Mouse (Mus musculus): ENCODE results near the gene Tmem178b. TPM values are rescaled to one million over a fixed set of nuclear protein-coding genes. Genes with fewer than 3 reads are reported as not detected.

Tmem178b gene
- total RNA-seq, 1 experiment: 0.04 TPM

DNA sequence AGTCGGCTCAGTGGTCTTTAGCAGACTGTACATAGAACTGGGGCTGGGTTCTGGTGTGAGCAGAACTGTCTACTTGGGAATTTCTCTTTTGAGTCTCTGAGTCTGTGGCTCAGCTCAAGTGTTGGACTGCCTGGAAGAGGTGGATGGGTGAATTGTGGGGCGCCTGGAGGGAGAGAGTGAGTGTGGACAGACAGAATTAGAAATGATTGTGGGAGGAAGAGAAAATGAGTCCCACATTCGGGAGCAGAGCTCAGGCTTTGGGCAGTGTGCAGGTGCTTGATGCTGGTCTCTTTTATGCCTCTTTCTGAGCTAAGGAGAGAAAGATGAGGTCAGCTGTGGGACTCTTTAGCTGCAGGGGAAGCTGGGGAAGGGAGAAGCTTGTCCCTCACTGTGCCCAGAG is 334.9 kb downstream of the Tmem178b start:
- Histone ChIP-seq H3K9ac (ENCODE audit: insufficient read depth, low read depth, low read length, poor library complexity, severe bottlenecking) (no peak overlapping the region), H3K4me3 (ENCODE audit: insufficient read depth in 1 of 2, low read depth in 1 of 2, low read length in 2 of 2, poor library complexity in 1 of 2, severe bottlenecking in 1 of 2) (no peak overlapping the region), H3K9me3 (ENCODE audit: control insufficient read depth, insufficient read depth, low read depth, low read length) (no peaks in the 10 kb centered on the region), H3K27ac (ENCODE audit: insufficient read depth, low read depth, low read length, poor library complexity, severe bottlenecking) (no peak overlapping the region), H3K4me1 (ENCODE audit: control insufficient read depth in 2 of 2, insufficient read depth in 2 of 2, low read length in 2 of 2, poor library complexity in 1 of 2) (0 out of 4 replicates have a peak, but pooled peaks cover 0 to 1% of the 10 kb centered on the region in 2 experiments), H3K36me3 (ENCODE audit: control insufficient read depth, insufficient read depth, low read length, poor library complexity, severe bottlenecking) (no peaks in the 10 kb centered on the region)
- no peak for DNase-seq (ENCODE audit: low read depth, low spot score)
- in situ Hi-C loops (cut with MboI; ENCODE audit: low sequenced_read_pairs in 2 of 2, unreplicated experiment in 2 of 2): no loop called here
- TF ChIP-seq HCFC1 (IDR thresholded peaks at IDR 0.05; ENCODE audit: borderline replicate concordance, insufficient read depth, low read length): no peak

- TF ChIP-seq ZNF384 (IDR thresholded peaks at IDR 0.05; ENCODE audit: low read depth, low read length) (no peak), MAFK (IDR thresholded peaks at IDR 0.05; ENCODE audit: insufficient read depth, low read depth, low read length) (no peak), HCFC1 (IDR thresholded peaks at IDR 0.05; ENCODE audit: borderline replicate concordance, insufficient read depth, low read length) (no peak), CHD2 (IDR thresholded peaks at IDR 0.05; ENCODE audit: low read depth, low read length) (no peak), ZC3H11A (IDR thresholded peaks at IDR 0.05; ENCODE audit: borderline replicate concordance, low read depth, low read length) (no peak)
- in situ Hi-C loops (cut with MboI; ENCODE audit: low sequenced_read_pairs in 2 of 2, unreplicated experiment in 2 of 2): no loop called here
- Histone ChIP-seq H3K9ac (ENCODE audit: insufficient read depth, low read depth, low read length, poor library complexity, severe bottlenecking) (no peak overlapping the region), H3K4me3 (ENCODE audit: insufficient read depth in 1 of 2, low read depth in 1 of 2, low read length in 2 of 2, poor library complexity in 1 of 2, severe bottlenecking in 1 of 2) (no peak overlapping the region), H3K27ac (ENCODE audit: insufficient read depth, low read depth, low read length, poor library complexity, severe bottlenecking) (no peak overlapping the region), H3K36me3 (ENCODE audit: control insufficient read depth, insufficient read depth, low read length, poor library complexity, severe bottlenecking) (no peaks in the 10 kb centered on the region), H3K4me1 (ENCODE audit: control insufficient read depth in 2 of 2, insufficient read depth in 2 of 2, low read length in 2 of 2, poor library complexity in 1 of 2) (0 out of 4 replicates have a peak, but pooled peaks cover 0 to 1% of the 10 kb centered on the region in 2 experiments), H3K9me3 (ENCODE audit: control insufficient read depth, insufficient read depth, low read depth, low read length) (no peaks in the 10 kb centered on the region)
- DNase-seq (ENCODE audit: low read depth, low spot score): no peak
Observed at GRCm38 (mm10) chr6:40209172-40209571, 336.1 kb downstream of the Tmem178b start.

GRCm38 (mm10) chr6:40217154-40217553 is 344.1 kb downstream of the Tmem178b start:
- TF ChIP-seq MAFK (IDR thresholded peaks at IDR 0.05; ENCODE audit: insufficient read depth, low read depth, low read length) (no peak), HCFC1 (IDR thresholded peaks at IDR 0.05; ENCODE audit: borderline replicate concordance, insufficient read depth, low read length) (no peak), ZC3H11A (IDR thresholded peaks at IDR 0.05; ENCODE audit: borderline replicate concordance, low read depth, low read length) (no peak), ZNF384 (IDR thresholded peaks at IDR 0.05; ENCODE audit: low read depth, low read length) (no peak)
- no peak overlapping the region for H3K27ac ChIP-seq (ENCODE audit: insufficient read depth, low read depth, low read length, poor library complexity, severe bottlenecking)
- H3K4me3 ChIP-seq (ENCODE audit: insufficient read depth in 1 of 2, low read depth in 1 of 2, low read length in 2 of 2, poor library complexity in 1 of 2, severe bottlenecking in 1 of 2): no peak overlapping the region
- H3K9ac ChIP-seq (ENCODE audit: insufficient read depth, low read depth, low read length, poor library complexity, severe bottlenecking): no peak overlapping the region
- DNase-seq (ENCODE audit: low read depth, low spot score): no peak
- no peaks in the 10 kb centered on the region for H3K9me3 ChIP-seq (ENCODE audit: control insufficient read depth, insufficient read depth, low read depth, low read length)
- H3K4me1 ChIP-seq (ENCODE audit: control insufficient read depth in 2 of 2, insufficient read depth in 2 of 2, low read length in 2 of 2, poor library complexity in 1 of 2): no peaks in the 10 kb centered on the region
- no peaks in the 10 kb centered on the region for H3K36me3 ChIP-seq (ENCODE audit: control insufficient read depth, insufficient read depth, low read length, poor library complexity, severe bottlenecking)
- in situ Hi-C loops (cut with MboI; ENCODE audit: low sequenced_read_pairs in 2 of 2, unreplicated experiment in 2 of 2): no loop called here

- H3K9me3 ChIP-seq (ENCODE audit: control insufficient read depth, insufficient read depth, low read depth, low read length): no peaks in the 10 kb centered on the region
- H3K27ac ChIP-seq (ENCODE audit: insufficient read depth, low read depth, low read length, poor library complexity, severe bottlenecking): no peak overlapping the region
- DNase-seq (ENCODE audit: low read depth, low spot score): no peak
- no peak for TF ChIP-seq ZC3H11A (IDR thresholded peaks at IDR 0.05; ENCODE audit: borderline replicate concordance, low read depth, low read length)
- TF ChIP-seq CHD2 (IDR thresholded peaks at IDR 0.05; ENCODE audit: low read depth, low read length): no peak
- TF ChIP-seq ZNF384 (IDR thresholded peaks at IDR 0.05; ENCODE audit: low read depth, low read length): no peak
- TF ChIP-seq HCFC1 (IDR thresholded peaks at IDR 0.05; ENCODE audit: borderline replicate concordance, insufficient read depth, low read length): no peak
- no peak for TF ChIP-seq MAFK (IDR thresholded peaks at IDR 0.05; ENCODE audit: insufficient read depth, low read depth, low read length)
- H3K9ac ChIP-seq (ENCODE audit: insufficient read depth, low read depth, low read length, poor library complexity, severe bottlenecking): no peak overlapping the region
- no peak overlapping the region for H3K4me3 ChIP-seq (ENCODE audit: insufficient read depth in 1 of 2, low read depth in 1 of 2, low read length in 2 of 2, poor library complexity in 1 of 2, severe bottlenecking in 1 of 2)
- in situ Hi-C loops (cut with MboI; ENCODE audit: low sequenced_read_pairs in 2 of 2, unreplicated experiment in 2 of 2): no loop called here
- no peaks in the 10 kb centered on the region for H3K4me1 ChIP-seq (ENCODE audit: control insufficient read depth in 2 of 2, insufficient read depth in 2 of 2, low read length in 2 of 2, poor library complexity in 1 of 2)
- H3K36me3 ChIP-seq (ENCODE audit: control insufficient read depth, insufficient read depth, low read length, poor library complexity, severe bottlenecking): no peaks in the 10 kb centered on the region
Observed at GRCm38 (mm10) chr6:40217651-40218050, 344.6 kb downstream of the Tmem178b start.

GRCm38 (mm10) chr6:40220634-40221120 is 347.6 kb downstream of the Tmem178b start:
- no peak for TF ChIP-seq HCFC1 (IDR thresholded peaks at IDR 0.05; ENCODE audit: borderline replicate concordance, insufficient read depth, low read length)
- TF ChIP-seq ZNF384 (IDR thresholded peaks at IDR 0.05; ENCODE audit: low read depth, low read length): no peak
- no peak for TF ChIP-seq MAFK (IDR thresholded peaks at IDR 0.05; ENCODE audit: insufficient read depth, low read depth, low read length)
- TF ChIP-seq ZC3H11A (IDR thresholded peaks at IDR 0.05; ENCODE audit: borderline replicate concordance, low read depth, low read length): no peak
- no peak for TF ChIP-seq CHD2 (IDR thresholded peaks at IDR 0.05; ENCODE audit: low read depth, low read length)
- Histone ChIP-seq H3K9me3 (ENCODE audit: control insufficient read depth, insufficient read depth, low read depth, low read length) (no peaks in the 10 kb centered on the region), H3K4me1 (ENCODE audit: control insufficient read depth in 2 of 2, insufficient read depth in 2 of 2, low read length in 2 of 2, poor library complexity in 1 of 2) (no peaks in the 10 kb centered on the region), H3K9ac (ENCODE audit: insufficient read depth, low read depth, low read length, poor library complexity, severe bottlenecking) (no peak overlapping the region), H3K36me3 (ENCODE audit: control insufficient read depth, insufficient read depth, low read length, poor library complexity, severe bottlenecking) (no peaks in the 10 kb centered on the region), H3K4me3 (ENCODE audit: insufficient read depth in 1 of 2, low read depth in 1 of 2, low read length in 2 of 2, poor library complexity in 1 of 2, severe bottlenecking in 1 of 2) (no peak overlapping the region), H3K27ac (ENCODE audit: insufficient read depth, low read depth, low read length, poor library complexity, severe bottlenecking) (no peak overlapping the region)
- no peak for DNase-seq (ENCODE audit: low read depth, low spot score)
- in situ Hi-C loops (cut with MboI; ENCODE audit: low sequenced_read_pairs in 2 of 2, unreplicated experiment in 2 of 2): no loop called here

Data from ES-E14 (cell line).